Mouse (Mus musculus): ENCODE measurements around the gene Camkk1. TPM values are rescaled to one million over a fixed set of nuclear protein-coding genes. Genes with fewer than 3 reads are reported as not detected.

Gene Camkk1
- total RNA-seq (2014; rRNA removed) (24.2 and 26.3 TPM in 2 replicates), polyA plus RNA-seq (2015; fragmentation: Nextera tagmentation; extraction: Ambion mirVana) (22.9 and 25.1 TPM in 2 replicates)

DNA sequence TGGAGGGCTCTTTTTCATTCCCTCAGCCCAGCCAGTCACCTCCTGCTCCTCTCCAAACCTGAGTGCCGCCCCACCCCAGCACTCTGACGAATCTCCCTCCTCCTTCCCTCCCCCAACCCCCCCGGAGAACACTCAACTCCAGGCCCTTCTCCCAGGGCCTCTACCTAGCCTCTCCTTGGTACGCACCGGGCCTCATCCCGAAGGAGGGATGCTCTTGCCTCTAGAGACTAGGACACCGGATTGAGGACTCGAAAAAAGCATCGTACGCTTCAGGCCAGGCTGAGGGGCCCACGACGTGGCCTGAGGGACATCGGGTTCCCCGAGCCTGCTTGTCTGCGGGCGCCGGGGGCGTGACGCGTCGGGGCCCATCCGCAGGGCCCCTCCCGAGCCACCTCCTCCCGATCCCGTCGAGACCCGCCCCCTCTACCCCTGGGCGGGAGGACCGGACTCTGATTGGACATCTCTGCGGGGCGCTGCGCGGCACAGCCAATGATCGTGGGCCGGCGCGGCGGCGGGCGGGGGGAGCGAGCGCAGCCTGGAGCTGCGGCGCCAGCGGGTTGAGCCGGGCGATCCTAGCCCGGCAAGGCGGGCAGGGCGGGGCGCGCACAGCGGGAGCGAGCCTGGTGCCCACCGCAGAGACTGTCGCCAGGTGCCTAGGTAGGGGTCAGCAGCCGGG, at the start of gene Camkk1:
Gene Camkk1 (plus strand): TSS at position 538 of the 676 bp plus-strand sequence.
- H3K4me2 ChIP-seq (ENCODE audit: low read depth): peak within 1 kb of the TSS; percentile 76
- no peak for TF ChIP-seq CTCF (IDR thresholded peaks at IDR 0.05; ENCODE audit: low read depth)
- no peaks in the 10 kb centered on the region for H3K36me3 ChIP-seq (ENCODE audit: insufficient read depth)
- H3K4me3 ChIP-seq (ENCODE audit: low read depth, low read length): peak within 1 kb of the TSS; percentile 60
- WGBS: 3% methylated on average over 56 of the region's 57 CpGs
- DNase-seq: peak; percentile 95
- H3K27ac ChIP-seq (ENCODE audit: low read depth, low read length): peak within 1 kb of the TSS; percentile 50; the same call in 1 of the 2 replicates
- no peaks in the 10 kb centered on the region for H3K9me3 ChIP-seq (ENCODE audit: low read length)
- no peaks in the 10 kb centered on the region for H3K27me3 ChIP-seq (ENCODE audit: insufficient read depth, low read length)
- peaks cover 4% of the 10 kb centered on the region; the same call in 1 of the 2 replicates for H3K4me1 ChIP-seq (ENCODE audit: insufficient read depth)
- peak; percentile 95 for ATAC-seq
- peak within 1 kb of the TSS; percentile 73 for H3K9ac ChIP-seq

DNA sequence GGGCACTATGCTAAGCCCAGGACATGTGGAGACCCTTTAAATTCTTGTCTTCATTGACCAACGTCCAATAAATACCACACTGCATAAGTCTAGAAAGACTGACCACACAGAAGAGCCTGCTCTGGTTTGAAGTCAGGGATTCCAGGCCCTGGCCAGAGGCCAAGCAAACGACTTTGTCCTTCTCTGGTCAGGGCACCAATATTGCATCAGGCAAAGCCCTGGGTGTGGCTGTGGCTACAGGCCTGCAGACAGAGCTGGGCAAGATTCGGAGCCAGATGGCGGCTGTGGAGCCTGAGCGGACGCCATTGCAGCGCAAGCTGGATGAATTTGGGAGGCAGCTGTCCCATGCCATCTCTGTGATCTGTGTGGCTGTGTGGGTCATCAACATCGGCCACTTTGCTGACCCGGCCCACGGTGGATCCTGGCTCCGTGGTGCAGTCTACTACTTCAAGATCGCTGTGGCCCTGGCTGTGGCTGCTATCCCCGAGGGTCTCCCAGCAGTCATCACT, 43.8 kb upstream of the Camkk1 start:
- Histone ChIP-seq H3K27me3 (ENCODE audit: insufficient read depth, low read length) (no peaks in the 10 kb centered on the region), H3K4me1 (ENCODE audit: insufficient read depth) (no peaks in the 10 kb centered on the region), H3K9me3 (ENCODE audit: low read length) (no peaks in the 10 kb centered on the region), H3K4me3 (ENCODE audit: low read depth, low read length) (no peak overlapping the region), H3K36me3 (ENCODE audit: insufficient read depth) (no peaks in the 10 kb centered on the region), H3K9ac (no peak overlapping the region), H3K4me2 (ENCODE audit: low read depth) (no peak overlapping the region), H3K27ac (ENCODE audit: low read depth, low read length) (no peak overlapping the region)
- 85% methylated on average over 13 of the region's 13 CpGs for WGBS
- DNase-seq: no peak
- ATAC-seq: no peak
- no peak for TF ChIP-seq CTCF (IDR thresholded peaks at IDR 0.05; ENCODE audit: low read depth)

DNA sequence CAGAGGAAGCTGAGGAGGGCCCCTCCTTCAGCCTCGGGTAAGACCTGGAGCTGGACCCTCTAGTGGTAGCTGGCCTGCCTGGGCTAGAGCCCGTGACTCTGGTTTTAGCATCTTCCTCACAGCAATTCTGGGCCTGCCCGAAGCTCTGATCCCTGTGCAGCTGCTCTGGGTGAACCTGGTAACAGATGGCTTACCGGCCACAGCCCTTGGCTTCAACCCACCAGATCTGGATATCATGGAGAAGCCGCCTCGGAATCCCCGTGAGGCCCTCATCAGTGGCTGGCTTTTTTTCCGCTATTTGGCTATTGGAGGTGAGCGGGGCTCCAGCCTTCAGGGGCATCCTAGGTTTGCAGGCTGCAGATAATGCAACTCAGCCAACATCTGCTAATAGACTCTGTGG, 36.3 kb upstream of the Camkk1 start:
- DNase-seq: no peak
- Histone ChIP-seq H3K4me3 (ENCODE audit: low read depth, low read length) (no peak overlapping the region), H3K27ac (ENCODE audit: low read depth, low read length) (no peak overlapping the region), H3K9me3 (ENCODE audit: low read length) (no peaks in the 10 kb centered on the region), H3K4me2 (ENCODE audit: low read depth) (no peak overlapping the region), H3K4me1 (ENCODE audit: insufficient read depth) (no peaks in the 10 kb centered on the region), H3K9ac (no peak overlapping the region), H3K36me3 (ENCODE audit: insufficient read depth) (no peaks in the 10 kb centered on the region), H3K27me3 (ENCODE audit: insufficient read depth, low read length) (no peaks in the 10 kb centered on the region)
- TF ChIP-seq CTCF (IDR thresholded peaks at IDR 0.05; ENCODE audit: low read depth): no peak
- ATAC-seq: no peak
- WGBS: 83% methylated on average over 9 of the region's 9 CpGs

DNA sequence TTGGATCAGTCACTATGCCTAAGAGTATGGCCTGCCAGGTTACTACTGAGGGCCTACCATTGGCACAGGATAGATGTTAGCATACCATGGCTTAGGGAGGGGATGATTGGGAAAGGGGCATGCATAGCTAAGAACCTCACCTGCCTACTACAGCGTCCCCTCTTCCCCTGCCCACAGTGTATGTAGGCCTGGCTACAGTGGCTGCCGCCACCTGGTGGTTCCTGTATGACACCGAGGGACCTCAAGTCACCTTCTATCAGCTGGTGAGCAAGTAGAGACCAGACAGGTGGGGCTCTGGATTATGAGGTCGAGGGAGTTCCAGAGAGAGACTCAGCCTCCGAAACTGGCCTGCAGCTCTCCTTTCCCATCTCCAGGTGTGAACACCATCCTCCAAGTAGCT, 35.5 kb upstream of the Camkk1 start:
- no peaks in the 10 kb centered on the region for H3K27me3 ChIP-seq (ENCODE audit: insufficient read depth, low read length)
- H3K9ac ChIP-seq: no peak overlapping the region
- no peaks in the 10 kb centered on the region for H3K36me3 ChIP-seq (ENCODE audit: insufficient read depth)
- H3K4me2 ChIP-seq (ENCODE audit: low read depth): no peak overlapping the region
- DNase-seq: no peak
- peak; percentile 43 for TF ChIP-seq CTCF (IDR thresholded peaks at IDR 0.05; ENCODE audit: low read depth)
- no peak overlapping the region for H3K4me3 ChIP-seq (ENCODE audit: low read depth, low read length)
- no peak overlapping the region for H3K27ac ChIP-seq (ENCODE audit: low read depth, low read length)
- no peaks in the 10 kb centered on the region for H3K9me3 ChIP-seq (ENCODE audit: low read length)
- ATAC-seq: no peak
- WGBS: 49% methylated on average over 5 of the region's 5 CpGs
- no peaks in the 10 kb centered on the region for H3K4me1 ChIP-seq (ENCODE audit: insufficient read depth)

DNA sequence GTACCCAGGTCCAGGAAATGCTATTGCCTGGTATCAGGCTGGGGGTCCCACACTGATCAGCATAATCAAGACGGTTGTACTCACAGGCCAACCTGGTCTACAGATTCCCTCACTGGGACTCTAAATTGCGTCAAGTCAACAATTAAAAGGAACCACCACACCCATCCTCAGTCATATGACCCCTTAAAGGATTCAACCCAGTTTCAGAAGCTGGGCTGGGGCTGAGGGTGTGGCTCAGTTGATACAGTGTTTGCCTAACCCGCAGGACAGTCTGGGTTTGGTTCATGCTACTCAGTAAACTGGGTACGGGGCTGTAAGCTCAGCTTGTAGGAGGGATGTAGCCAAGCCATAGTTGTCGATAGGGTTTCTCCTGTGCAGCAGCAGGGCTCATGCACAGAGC, 32.1 kb upstream of the Camkk1 start:
- no peak for ATAC-seq
- no peaks in the 10 kb centered on the region for H3K27me3 ChIP-seq (ENCODE audit: insufficient read depth, low read length)
- TF ChIP-seq CTCF (IDR thresholded peaks at IDR 0.05; ENCODE audit: low read depth): no peak
- no peak overlapping the region for H3K4me2 ChIP-seq (ENCODE audit: low read depth)
- whole genome bisulfite sequencing: 79% methylated on average over 5 of the region's 5 CpGs
- no peak overlapping the region for H3K9ac ChIP-seq
- no peaks in the 10 kb centered on the region for H3K36me3 ChIP-seq (ENCODE audit: insufficient read depth)
- H3K4me3 ChIP-seq (ENCODE audit: low read depth, low read length): no peak overlapping the region
- no peaks in the 10 kb centered on the region for H3K9me3 ChIP-seq (ENCODE audit: low read length)
- no peaks in the 10 kb centered on the region for H3K4me1 ChIP-seq (ENCODE audit: insufficient read depth)
- no peak overlapping the region for H3K27ac ChIP-seq (ENCODE audit: low read depth, low read length)
- DNase-seq: no peak

DNA sequence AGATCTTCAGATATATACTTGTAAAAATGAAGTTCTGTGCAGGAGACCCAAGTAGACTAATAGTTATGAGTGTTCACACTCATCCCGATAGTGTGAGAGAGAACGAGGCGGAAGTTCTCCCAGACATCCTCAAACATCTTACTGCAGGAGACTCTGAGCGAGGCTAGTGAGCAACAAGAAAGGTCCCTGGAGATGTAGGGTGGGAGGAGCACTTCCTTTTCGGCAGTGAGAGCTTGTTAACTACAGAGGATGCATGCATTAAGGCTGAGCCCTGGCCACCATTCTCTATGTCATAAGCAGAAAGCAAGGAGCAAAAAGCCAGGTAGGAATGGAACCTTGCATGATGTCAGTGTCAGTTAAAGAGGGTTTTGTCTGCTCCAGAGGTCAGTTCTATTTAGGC, 31.6 kb upstream of the Camkk1 start:
- Histone ChIP-seq H3K27ac (ENCODE audit: low read depth, low read length) (no peak overlapping the region), H3K4me3 (ENCODE audit: low read depth, low read length) (no peak overlapping the region), H3K4me1 (ENCODE audit: insufficient read depth) (no peaks in the 10 kb centered on the region), H3K9me3 (ENCODE audit: low read length) (no peaks in the 10 kb centered on the region), H3K4me2 (ENCODE audit: low read depth) (no peak overlapping the region), H3K9ac (no peak overlapping the region), H3K36me3 (ENCODE audit: insufficient read depth) (no peaks in the 10 kb centered on the region), H3K27me3 (ENCODE audit: insufficient read depth, low read length) (no peaks in the 10 kb centered on the region)
- no peak for DNase-seq
- no peak for TF ChIP-seq CTCF (IDR thresholded peaks at IDR 0.05; ENCODE audit: low read depth)
- 77% methylated on average over 5 of the region's 5 CpGs for WGBS
- ATAC-seq: no peak

DNA sequence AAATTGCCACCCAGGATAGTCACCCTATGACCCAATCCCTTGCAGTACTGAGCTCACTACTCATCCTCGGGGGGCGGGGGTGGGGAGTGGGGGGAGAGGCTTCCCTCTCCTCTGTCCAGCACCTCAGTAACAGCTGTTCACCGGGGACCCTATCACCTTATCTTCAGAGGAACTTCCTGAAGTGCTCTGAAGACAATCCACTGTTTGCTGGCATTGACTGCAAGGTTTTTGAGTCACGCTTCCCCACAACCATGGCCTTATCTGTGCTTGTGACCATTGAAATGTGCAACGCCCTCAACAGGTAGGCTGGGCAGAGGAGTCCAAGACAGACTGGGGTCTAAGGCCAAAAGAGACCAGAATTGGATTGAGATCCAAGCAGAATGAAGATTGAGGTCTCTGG, 31.0 kb upstream of the Camkk1 start:
- H3K9me3 ChIP-seq (ENCODE audit: low read length): no peaks in the 10 kb centered on the region
- ATAC-seq (no peak), DNase-seq (no peak)
- H3K9ac ChIP-seq: no peak overlapping the region
- no peaks in the 10 kb centered on the region for H3K4me1 ChIP-seq (ENCODE audit: insufficient read depth)
- H3K4me2 ChIP-seq (ENCODE audit: low read depth): no peak overlapping the region
- WGBS: 86% methylated on average over 5 of the region's 5 CpGs
- H3K27ac ChIP-seq (ENCODE audit: low read depth, low read length): no peak overlapping the region
- H3K27me3 ChIP-seq (ENCODE audit: insufficient read depth, low read length): no peaks in the 10 kb centered on the region
- H3K4me3 ChIP-seq (ENCODE audit: low read depth, low read length): no peak overlapping the region
- no peaks in the 10 kb centered on the region for H3K36me3 ChIP-seq (ENCODE audit: insufficient read depth)
- TF ChIP-seq CTCF (IDR thresholded peaks at IDR 0.05; ENCODE audit: low read depth): no peak
